Mouse (Mus musculus) hindbrain, embryonic 11.5 days (tissue): ENCODE measurements around the gene Bspry. TPM values are rescaled to one million over a fixed set of nuclear protein-coding genes. Genes with fewer than 3 reads are reported as not detected.
A peak's percentile ranks its signal among the peaks of the same experiment; 100 is the strongest.

Experiments
- ATAC-seq: fragments of 200-750 bp; cut with Nextera tagmentation; 2 replicates; pipeline ENCODE4 v1.8.0; 2017; ENCODE audit warnings: mild to moderate bottlenecking, moderate TSS enrichment, moderate library complexity; ENCODE audit not compliant: low FRiP score
- DNase-seq: peaks from one replicate; pipeline ENCODE4 v3.0.0-alpha.2; 2015; ENCODE audit warnings: low spot score
- H3K27ac ChIP-seq: fragments of 300-500 bp; sonication (generic); 2 replicates; pipeline ENCODE4 v1.5.1; 2014; ENCODE audit warnings: mild to moderate bottlenecking, low read depth, low read length
- H3K27me3 ChIP-seq: fragments of 300-500 bp; sonication (generic); 2 replicates; pipeline ENCODE4 v1.6.1; 2014; ENCODE audit warnings: mild to moderate bottlenecking, low read length, moderate library complexity, mixed read lengths; ENCODE audit not compliant: control insufficient read depth, insufficient read depth
- H3K36me3 ChIP-seq: fragments of 300-500 bp; sonication (generic); 2 replicates; pipeline ENCODE4 v1.6.1; 2014; ENCODE audit warnings: mild to moderate bottlenecking, low read length, moderate library complexity, mixed read lengths; ENCODE audit not compliant: control insufficient read depth, insufficient read depth
- H3K4me1 ChIP-seq: fragments of 300-500 bp; sonication (generic); replicated peaks from 2 replicates; pipeline ENCODE4 v1.6.1; 2014; ENCODE audit warnings: low read length, mixed read lengths; ENCODE audit not compliant: control insufficient read depth, insufficient read depth
- H3K4me2 ChIP-seq: fragments of 300-500 bp; sonication (generic); replicated peaks from 2 replicates; pipeline ENCODE4 v1.6.1; 2014; ENCODE audit warnings: mild to moderate bottlenecking, low read depth, low read length
- H3K4me3 ChIP-seq: fragments of 300-500 bp; sonication (generic); 2 replicates; pipeline ENCODE4 v1.5.1; 2014; ENCODE audit warnings: low read depth, low read length
- H3K9ac ChIP-seq: fragments of 300-500 bp; sonication (generic); 2 replicates; pipeline ENCODE4 v1.6.1; 2014; ENCODE audit warnings: low read depth, low read length
- H3K9me3 ChIP-seq: fragments of 300-500 bp; sonication (generic); 2 replicates; pipeline ENCODE4 v1.6.1; 2016; ENCODE audit warnings: low read length; ENCODE audit not compliant: control insufficient read depth
- WGBS: fragments of 180-500 bp; shearing (Covaris S2); extraction: QIAGEN DNeasy Blood & Tissue Kit; methylation state at CpG from one replicate; pipeline ENCODE4 v1.1.7; 2014; 5-methylcytosine and 5-hydroxymethylcytosine counted together
- polyA plus RNA-seq: library from polyadenylated mRNA; unstranded; fragments of >200 nt; fragmentation: Nextera tagmentation; extraction: Ambion mirVana; gene quantifications from 2 replicates; pipeline ENCODE4 v1.2.1, GENCODE M21; 2014

Gene Bspry
- polyA plus RNA-seq, 1 experiment from 2014 or later = 0.94 TPM

DNA sequence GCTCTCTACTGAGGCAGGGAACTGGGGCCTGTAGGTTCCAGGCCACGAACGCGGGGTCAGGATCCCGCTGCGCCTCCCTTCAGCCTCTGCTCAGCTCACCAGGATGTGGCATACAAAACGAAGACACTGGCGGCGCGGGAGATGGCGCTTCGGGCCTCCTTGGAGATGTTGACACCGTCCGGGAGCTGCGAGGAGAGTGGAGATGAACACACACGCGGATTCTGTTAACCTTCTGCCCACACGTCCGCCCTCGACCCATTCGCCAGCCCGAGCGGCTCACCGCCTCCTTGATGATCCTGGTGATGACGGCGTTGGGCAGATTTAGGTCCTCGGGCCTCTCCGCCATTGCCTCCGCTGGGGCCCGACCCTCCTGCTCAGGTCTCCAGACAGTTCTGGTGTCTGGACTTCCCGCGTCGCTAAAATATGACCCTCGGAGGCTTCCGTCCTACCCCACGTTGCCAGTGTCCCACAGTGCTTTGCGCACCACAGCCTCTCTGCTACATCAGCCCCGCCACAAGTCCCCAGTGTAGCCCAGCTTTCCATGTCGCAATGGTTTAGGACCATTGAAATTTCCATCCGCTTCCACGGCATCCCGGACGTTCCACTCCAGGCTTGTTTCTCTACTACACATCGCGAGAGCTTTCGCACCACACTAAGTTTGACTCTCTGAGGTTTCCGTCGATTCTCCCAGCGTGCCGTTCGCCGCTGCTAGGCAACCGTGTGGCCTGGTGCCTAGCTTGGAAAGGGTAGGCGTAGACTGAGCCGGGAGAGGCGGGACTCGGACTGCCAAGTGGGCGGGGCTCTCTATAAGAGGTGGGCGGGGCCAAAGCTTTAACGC, 45.0 kb downstream of the Bspry start, which contains the start of the genes Pole3 and 4933430I17Rik:
Gene Pole3 (minus strand): TSS at position 418 of the 838 bp plus-strand sequence.
Gene 4933430I17Rik (plus strand): TSS at position 719 of the 838 bp plus-strand sequence.
- under 1% methylated on average over 59 of the region's 59 CpGs for WGBS
- ATAC-seq (peak; percentile 99), DNase-seq (peak; percentile 99)
- H3K4me3 ChIP-seq = peak within 1 kb of the TSS; percentile 76
- peak within 1 kb of the TSS; percentile 82 for H3K27ac ChIP-seq
- H3K4me1 ChIP-seq = no peaks in the 10 kb centered on the region; the same call in 1 of the 2 replicates
- H3K36me3 ChIP-seq = no peaks in the 10 kb centered on the region
- H3K4me2 ChIP-seq = peak within 1 kb of the TSS; percentile 78
- H3K27me3 ChIP-seq = no peaks in the 10 kb centered on the region
- H3K9ac ChIP-seq = peak within 1 kb of the TSS; percentile 84
- no peaks in the 10 kb centered on the region for H3K9me3 ChIP-seq

DNA sequence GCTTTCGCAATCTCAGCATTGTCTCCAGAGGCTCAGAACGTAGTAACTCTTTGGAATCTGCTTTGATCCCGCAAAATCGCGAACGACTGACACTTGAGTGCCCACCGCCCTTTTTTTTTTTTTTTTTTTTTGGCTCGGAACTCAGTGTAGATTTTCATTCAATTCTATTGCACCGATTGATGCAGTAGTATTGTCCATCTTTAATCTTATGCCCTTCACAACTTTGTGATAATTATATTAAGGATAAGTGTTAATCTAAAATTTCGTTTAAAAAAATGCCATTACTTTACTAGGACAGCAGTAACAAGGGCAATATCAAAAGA, 45.6 kb downstream of the Bspry start:
- no peaks in the 10 kb centered on the region for H3K9me3 ChIP-seq
- H3K9ac ChIP-seq = 0 out of 2 replicates have a peak overlapping the region, but pooled peaks have one; percentile 28
- H3K27me3 ChIP-seq = no peaks in the 10 kb centered on the region
- no peaks in the 10 kb centered on the region; the same call in 1 of the 2 replicates for H3K4me1 ChIP-seq
- ATAC-seq (no peak), DNase-seq (no peak)
- peak overlapping the region; percentile 22; the same call in 1 of the 2 replicates for H3K4me2 ChIP-seq
- under 1% methylated on average over 10 of the region's 10 CpGs for WGBS
- H3K27ac ChIP-seq = no peak overlapping the region
- no peaks in the 10 kb centered on the region for H3K36me3 ChIP-seq
- peak overlapping the region; percentile 76 for H3K4me3 ChIP-seq

GRCm38 (mm10) chr4:62526256-62526655, 46.4 kb downstream of the Bspry start:
- Histone ChIP-seq H3K27ac (no peak overlapping the region), H3K9me3 (no peaks in the 10 kb centered on the region), H3K4me1 (no peaks in the 10 kb centered on the region; the same call in 1 of the 2 replicates), H3K9ac (no peak overlapping the region), H3K4me2 (no peak overlapping the region), H3K36me3 (no peaks in the 10 kb centered on the region), H3K27me3 (no peaks in the 10 kb centered on the region), H3K4me3 (no peak overlapping the region)
- 71% methylated on average over 2 of the region's 2 CpGs for WGBS
- DNase-seq (no peak), ATAC-seq (no peak)

GRCm38 (mm10) chr4:62527655-62528054, 47.8 kb downstream of the Bspry start:
- H3K4me2 ChIP-seq = no peak overlapping the region
- no peaks in the 10 kb centered on the region for H3K27me3 ChIP-seq
- no peaks in the 10 kb centered on the region for H3K36me3 ChIP-seq
- no peak overlapping the region for H3K4me3 ChIP-seq
- H3K27ac ChIP-seq = no peak overlapping the region
- no peaks in the 10 kb centered on the region for H3K9me3 ChIP-seq
- DNase-seq = no peak
- H3K9ac ChIP-seq = no peak overlapping the region
- WGBS = 89% methylated on average over 4 of the region's 4 CpGs
- no peaks in the 10 kb centered on the region; the same call in 1 of the 2 replicates for H3K4me1 ChIP-seq
- no peak for ATAC-seq

GRCm38 (mm10) chr4:62533729-62534128, 53.9 kb downstream of the Bspry start:
- Histone ChIP-seq H3K9me3 (no peaks in the 10 kb centered on the region), H3K9ac (no peak overlapping the region), H3K4me1 (no peaks in the 10 kb centered on the region), H3K27me3 (no peaks in the 10 kb centered on the region), H3K4me2 (no peak overlapping the region), H3K36me3 (no peaks in the 10 kb centered on the region), H3K27ac (no peak overlapping the region), H3K4me3 (no peak overlapping the region)
- ATAC-seq (no peak), DNase-seq (no peak)
- WGBS = 85% methylated on average over 6 of the region's 6 CpGs

GRCm38 (mm10) chr4:62541802-62542201, 61.9 kb downstream of the Bspry start:
- H3K9me3 ChIP-seq = no peaks in the 10 kb centered on the region
- no peak overlapping the region for H3K9ac ChIP-seq
- H3K27ac ChIP-seq = no peak overlapping the region
- H3K27me3 ChIP-seq = no peaks in the 10 kb centered on the region
- H3K4me3 ChIP-seq = no peak overlapping the region
- no peak for ATAC-seq
- H3K4me2 ChIP-seq = no peak overlapping the region
- no peaks in the 10 kb centered on the region for H3K36me3 ChIP-seq
- H3K4me1 ChIP-seq = no peaks in the 10 kb centered on the region
- DNase-seq = no peak
- 73% methylated on average over 3 of the region's 3 CpGs for WGBS

- no peak for ATAC-seq
- H3K4me3 ChIP-seq = no peak overlapping the region
- no peaks in the 10 kb centered on the region for H3K4me1 ChIP-seq
- H3K9ac ChIP-seq = no peak overlapping the region
- 86% methylated on average over 6 of the region's 6 CpGs for WGBS
- no peak for DNase-seq
- H3K4me2 ChIP-seq = no peak overlapping the region
- no peaks in the 10 kb centered on the region for H3K36me3 ChIP-seq
- no peak overlapping the region for H3K27ac ChIP-seq
- no peaks in the 10 kb centered on the region for H3K9me3 ChIP-seq
- H3K27me3 ChIP-seq = no peaks in the 10 kb centered on the region
Observed at GRCm38 (mm10) chr4:62543782-62544181, 63.9 kb downstream of the Bspry start.

- no peak for ATAC-seq
- DNase-seq = no peak
- Histone ChIP-seq H3K4me2 (no peak overlapping the region), H3K4me3 (no peak overlapping the region), H3K4me1 (no peaks in the 10 kb centered on the region), H3K27ac (no peak overlapping the region), H3K9me3 (no peaks in the 10 kb centered on the region), H3K27me3 (no peaks in the 10 kb centered on the region), H3K36me3 (no peaks in the 10 kb centered on the region), H3K9ac (no peak overlapping the region)
Observed at GRCm38 (mm10) chr4:62544801-62545200, 64.9 kb downstream of the Bspry start.
